Mouse (Mus musculus) ES-E14 (cell line): Measurements from ENCODE around the gene Cela1. TPM values are rescaled to one million over a fixed set of nuclear protein-coding genes. Genes with fewer than 3 reads are reported as not detected.

Experiments used
- DNase-seq: peaks from one replicate; pipeline ENCODE4 v3.0.0-alpha.2; 2013; ENCODE audit warnings: low read depth, low spot score
- H3K27ac ChIP-seq: 2 replicates; pipeline ENCODE4 v1.5.1; 2012; ENCODE audit warnings: low read depth, mild to moderate bottlenecking, low read length, moderate library complexity, mixed read lengths; ENCODE audit not compliant: poor library complexity, insufficient read depth, severe bottlenecking
- H3K36me3 ChIP-seq: 2 replicates; pipeline ENCODE4 v1.6.1; 2012; ENCODE audit warnings: mild to moderate bottlenecking, low read length, moderate library complexity, mixed read lengths; ENCODE audit not compliant: control insufficient read depth, poor library complexity, insufficient read depth, severe bottlenecking
- H3K4me1 ChIP-seq, 2 experiments: fragments of 150-350 bp in 1 of 2; sonication (generic) in 1 of 2; 2 replicates each; pipeline ENCODE4 v1.6.1; 2012; ENCODE audit warnings: low read length in 2 of 2, mild to moderate bottlenecking in 1 of 2, mixed read lengths in 1 of 2; ENCODE audit not compliant: control insufficient read depth in 2 of 2, insufficient read depth in 2 of 2, poor library complexity in 1 of 2
- H3K4me3 ChIP-seq, 2 experiments: fragments of 150-350 bp in 1 of 2; sonication (generic) in 1 of 2; 2 replicates each; pipeline ENCODE4 v1.5.1; 2012; ENCODE audit warnings: low read length in 2 of 2, low read depth in 1 of 2, mild to moderate bottlenecking in 1 of 2, mixed read lengths in 1 of 2; ENCODE audit not compliant: insufficient read depth in 1 of 2, poor library complexity in 1 of 2, severe bottlenecking in 1 of 2
- H3K9ac ChIP-seq: 2 replicates; pipeline ENCODE4 v1.6.1; 2012; ENCODE audit warnings: low read depth, mild to moderate bottlenecking, low read length, mixed read lengths; ENCODE audit not compliant: poor library complexity, insufficient read depth, severe bottlenecking
- H3K9me3 ChIP-seq: fragments of 150-350 bp; sonication (generic); 2 replicates; pipeline ENCODE4 v1.6.1; 2012; ENCODE audit warnings: low read depth, mild to moderate bottlenecking, low read length; ENCODE audit not compliant: control insufficient read depth, insufficient read depth
- CHD2 ChIP-seq: IDR thresholded peaks from 2 replicates; pipeline ENCODE4 v1.6.1; 2014; ENCODE audit warnings: mild to moderate bottlenecking, low read depth, low read length, inconsistent platforms
- HCFC1 ChIP-seq: IDR thresholded peaks from 2 replicates; pipeline ENCODE4 v1.6.1; 2012; ENCODE audit warnings: low read length, inconsistent platforms, borderline replicate concordance; ENCODE audit not compliant: insufficient read depth
- MAFK ChIP-seq: IDR thresholded peaks from 2 replicates; pipeline ENCODE4 v1.6.1; 2014; ENCODE audit warnings: mild to moderate bottlenecking, low read depth, low read length, inconsistent platforms; ENCODE audit not compliant: insufficient read depth
- ZC3H11A ChIP-seq: IDR thresholded peaks from 2 replicates; pipeline ENCODE4 v1.6.1; 2012; ENCODE audit warnings: low read depth, mild to moderate bottlenecking, inconsistent platforms, low read length, borderline replicate concordance
- ZNF384 ChIP-seq: IDR thresholded peaks from 2 replicates; pipeline ENCODE4 v1.6.1; 2012; ENCODE audit warnings: low read depth, low read length, inconsistent platforms
- in situ Hi-C, 2 experiments: fragments of 600-800 bp; cut with MboI; formaldehyde crosslinking; loops; one replicate each; pipeline ENCODE4 v1.15.1; 2025; ENCODE audit warnings: low sequenced_read_pairs in 2 of 2, inconsistent platforms in 1 of 2; ENCODE audit not compliant: unreplicated experiment in 2 of 2
- total RNA-seq: library from RNA; depleted of rRNA; stranded (reverse); fragments of 300-350 nt; gene quantifications from 2 replicates; pipeline ENCODE4 v1.2.3, GENCODE M21; 2012; rRNA removed

Gene Cela1
- total RNA-seq: 2.4 and 3.3 TPM in 2 replicates

DNA sequence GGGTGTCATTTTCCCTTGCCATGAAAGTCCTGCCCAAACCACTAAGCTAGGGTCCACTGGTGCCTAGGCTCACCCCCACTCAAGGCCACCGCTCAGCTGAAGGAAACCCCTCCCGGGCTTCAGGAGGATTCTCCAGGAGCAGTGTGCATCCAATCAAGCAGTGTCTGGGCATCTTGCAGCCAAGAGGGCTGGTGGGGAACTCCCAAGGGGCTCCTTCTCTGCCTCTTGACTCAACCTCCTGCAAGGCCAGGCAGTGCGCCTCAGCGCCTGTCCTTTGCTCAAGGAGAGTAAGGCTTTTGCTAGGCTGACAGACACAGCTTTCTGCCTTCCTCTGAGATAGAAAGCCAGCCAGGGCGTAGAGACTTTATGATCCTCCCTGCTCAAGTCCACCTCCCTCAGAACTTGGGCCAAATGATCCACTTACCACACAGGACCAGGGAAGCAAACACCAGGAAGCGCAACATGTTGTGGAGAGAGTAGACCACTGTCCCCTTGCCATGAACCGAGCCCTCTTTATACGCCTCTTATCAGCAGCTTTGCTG is at the start of gene Cela1:
Gene Cela1 (minus strand): TSS at position 492 of the 542 bp plus-strand sequence.
- in situ Hi-C loops: no loop called here
- Histone ChIP-seq H3K4me1 (peaks cover 0 to 3% of the 10 kb centered on the region in 2 experiments; a peak in 1 of 4 replicates), H3K9me3 (no peaks in the 10 kb centered on the region), H3K4me3 (no peak within 1 kb of the TSS), H3K9ac (no peak within 1 kb of the TSS), H3K36me3 (0 out of 2 replicates have a peak, but pooled peaks cover 2% of the 10 kb centered on the region), H3K27ac (no peak within 1 kb of the TSS)
- TF ChIP-seq ZC3H11A (no peak), CHD2 (no peak), MAFK (no peak), ZNF384 (no peak), HCFC1 (no peak)
- no peak for DNase-seq

DNA sequence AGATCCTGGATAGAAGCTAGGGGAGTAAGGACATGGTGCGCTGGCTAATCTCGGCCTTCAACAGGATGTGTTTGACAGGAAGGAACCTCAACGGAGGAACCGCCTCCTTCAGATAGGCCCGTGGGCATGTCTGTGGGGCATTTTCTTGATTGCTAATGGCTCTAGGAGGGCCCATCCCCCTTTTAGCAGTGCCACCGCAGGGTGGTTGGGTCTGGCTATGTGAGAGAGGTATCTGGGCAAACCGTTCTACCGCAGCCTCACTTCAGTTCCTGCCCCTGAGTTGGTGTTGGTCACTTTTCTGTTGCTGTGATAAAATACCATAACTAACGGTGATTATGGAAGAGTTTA is 48.2 kb upstream of the Cela1 start:
- no peak for DNase-seq
- TF ChIP-seq CHD2 (no peak), ZC3H11A (no peak)
- H3K4me1 ChIP-seq: peaks cover 1 to 6% of the 10 kb centered on the region in 2 experiments; a peak in 1 of 4 replicates
- no peaks in the 10 kb centered on the region for H3K36me3 ChIP-seq
- no peak overlapping the region for H3K9ac ChIP-seq
- in situ Hi-C loops: no loop called here
- peak overlapping the region; percentile 24 to 35; a peak in 3 of 4 replicates for H3K4me3 ChIP-seq
- no peak overlapping the region for H3K27ac ChIP-seq
- H3K9me3 ChIP-seq: no peaks in the 10 kb centered on the region

DNA sequence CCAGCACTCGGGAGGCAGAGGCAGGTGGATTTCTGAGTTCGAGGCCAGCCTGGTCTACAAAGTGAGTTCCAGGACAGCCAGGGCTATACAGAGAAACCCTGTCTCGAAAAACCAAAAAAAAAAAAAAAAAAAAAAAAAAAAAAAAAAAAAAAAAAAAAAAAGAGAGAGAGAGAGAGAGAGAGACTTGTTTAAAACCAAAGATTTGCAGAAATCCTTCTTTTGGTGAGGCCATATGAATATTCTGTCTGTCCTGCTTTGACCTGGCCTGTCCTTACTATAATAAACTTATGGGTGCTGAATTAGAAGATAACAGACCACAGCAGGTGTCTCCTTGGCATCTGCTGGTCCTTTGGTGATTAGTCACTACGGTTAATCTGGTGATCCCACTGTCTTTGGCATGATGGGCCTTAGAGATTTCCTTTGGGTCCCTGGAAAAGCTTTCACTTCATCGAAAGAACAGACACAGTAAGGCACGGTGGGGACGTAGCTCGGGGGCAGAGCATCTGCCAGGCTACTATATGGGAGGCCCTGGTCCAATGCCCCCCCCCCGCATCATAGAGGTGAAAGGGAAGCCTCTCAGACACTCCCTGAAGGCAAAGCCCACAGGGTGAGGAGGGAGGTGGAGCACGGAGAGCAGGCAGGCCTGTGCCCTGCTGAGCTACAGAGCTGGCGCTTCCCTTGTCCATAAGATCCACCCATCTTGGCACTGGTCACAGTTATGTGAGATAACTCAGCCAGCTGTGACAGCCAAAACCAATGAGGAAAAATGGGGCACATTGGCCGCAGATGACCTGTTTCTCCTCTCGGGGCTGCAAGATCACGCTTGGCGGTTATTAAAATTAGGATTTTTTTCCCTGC is 47.6 kb upstream of the Cela1 start:
- Histone ChIP-seq H3K36me3 (no peaks in the 10 kb centered on the region), H3K4me3 (peak overlapping the region; percentile 16 to 24; a peak in 3 of 4 replicates), H3K9ac (no peak overlapping the region), H3K27ac (no peak overlapping the region), H3K4me1 (peaks cover 1 to 6% of the 10 kb centered on the region in 2 experiments; a peak in 1 of 4 replicates), H3K9me3 (no peaks in the 10 kb centered on the region)
- TF ChIP-seq HCFC1: no peak
- no peak for TF ChIP-seq ZC3H11A
- TF ChIP-seq ZNF384: no peak
- no peak for TF ChIP-seq CHD2
- no peak for TF ChIP-seq MAFK
- no peak for DNase-seq
- in situ Hi-C loops: no loop called here

DNA sequence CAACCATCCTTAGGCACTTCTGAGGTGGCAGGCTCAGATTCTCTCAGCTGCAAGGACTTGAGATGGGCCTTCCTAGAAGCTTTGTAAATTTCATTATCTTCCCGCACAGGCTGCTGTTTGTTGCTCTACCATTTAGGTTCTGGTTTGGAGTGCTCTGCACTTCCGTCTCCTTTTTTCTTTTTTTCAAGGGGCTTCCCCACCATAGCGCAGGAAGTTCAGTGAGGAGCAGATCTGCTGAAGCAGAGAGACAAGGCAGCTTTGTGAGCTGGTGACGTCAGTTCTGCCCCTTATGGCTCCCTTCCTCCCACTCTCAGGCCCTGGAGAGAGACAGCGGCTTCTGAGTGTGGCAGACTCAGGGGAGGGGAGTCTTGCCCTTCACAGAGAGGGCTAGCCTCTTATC is 44.9 kb upstream of the Cela1 start:
- Histone ChIP-seq H3K9ac (no peak overlapping the region), H3K9me3 (no peaks in the 10 kb centered on the region), H3K27ac (no peak overlapping the region), H3K36me3 (no peaks in the 10 kb centered on the region), H3K4me1 (peaks cover 1 to 12% of the 10 kb centered on the region in 2 experiments; a peak in 1 of 4 replicates), H3K4me3 (no peak overlapping the region)
- DNase-seq: no peak
- no peak for TF ChIP-seq HCFC1
- TF ChIP-seq CHD2: no peak
- no peak for TF ChIP-seq ZC3H11A
- no peak for TF ChIP-seq ZNF384
- TF ChIP-seq MAFK: no peak
- in situ Hi-C loops: no loop called here
